Mouse (Mus musculus) C2C12 (cell line): Measurements from ENCODE around the gene Dnajc8.

Source experiments
- CTCF ChIP-seq: IDR thresholded peaks from one replicate; pipeline ENCODE4 v1.5.1; 2011; ENCODE audit not compliant: control insufficient read depth, insufficient read depth, insufficient read length
- FOSL1 ChIP-seq: IDR thresholded peaks from one replicate; pipeline ENCODE4 v1.8.0; 2011; ENCODE audit warnings: mild to moderate bottlenecking, low read length; ENCODE audit not compliant: poor library complexity, insufficient read depth, severe bottlenecking
- MAX ChIP-seq: IDR thresholded peaks from one replicate; pipeline ENCODE4 v1.6.1; 2011; ENCODE audit warnings: mild to moderate bottlenecking, control low read depth
- MYOD1 ChIP-seq: IDR thresholded peaks from one replicate; pipeline ENCODE4 v1.6.1; 2011; ENCODE audit warnings: low read depth; ENCODE audit not compliant: control insufficient read depth, insufficient read length
- MYOG ChIP-seq: IDR thresholded peaks from one replicate; pipeline ENCODE4 v1.6.1; 2011; ENCODE audit not compliant: control insufficient read depth, insufficient read length; ENCODE audit errors: extremely low read depth
- USF1 ChIP-seq: IDR thresholded peaks from one replicate; pipeline ENCODE4 v1.6.1; 2011; ENCODE audit warnings: low read depth, mild to moderate bottlenecking, control low read depth, moderate library complexity

DNA sequence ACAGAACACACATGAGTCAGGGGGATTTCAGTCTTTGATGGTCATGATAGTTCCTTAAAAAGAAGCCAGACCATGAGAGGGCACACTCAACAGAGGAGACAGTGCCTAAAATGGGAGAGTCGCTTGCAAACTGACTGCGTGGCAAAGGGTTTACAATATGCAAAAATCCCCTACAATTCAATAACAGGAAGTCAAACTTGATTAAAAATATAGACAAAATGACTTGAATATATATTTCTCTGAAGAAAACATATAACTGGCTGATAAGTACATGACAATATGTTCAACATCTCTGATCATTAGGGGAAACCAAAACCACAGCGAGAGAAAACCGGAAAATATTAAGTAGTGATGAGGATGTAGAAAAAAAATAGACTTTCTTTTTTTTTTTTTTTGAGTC, 50.9 kb downstream of the Dnajc8 start:
- TF ChIP-seq CTCF (no peak), MAX (no peak), MYOG (no peak), USF1 (no peak), MYOD1 (no peak), FOSL1 (no peak)
